Mouse (Mus musculus) fibroblast of lung, adult 2 months (primary cell): ENCODE results near the gene Vpreb2.
"Not testable (repeated sequence)": the region's sequence is repeated elsewhere in the genome, so short reads cannot be mapped to it uniquely, and the experiment has no call there.

ENCODE experiments used
- DNase-seq: peaks from one replicate; pipeline ENCODE4 v3.0.0-alpha.2; 2011; ENCODE audit warnings: low read depth

Vpreb2 gene

GRCm38 (mm10) chr16:17980128-17980527 lies at the start of gene Vpreb2:
Vpreb2 (plus strand) TSS chr16:17980428.
- DNase-seq = no peak

GRCm38 (mm10) chr16:17931906-17932460 lies 48.2 kb upstream of the Vpreb2 start:
- no peak for DNase-seq

GRCm38 (mm10) chr16:17933594-17934444 lies 46.4 kb upstream of the Vpreb2 start:
- DNase-seq = no peak

- DNase-seq = no peak
These were observed 45.8 kb upstream of the Vpreb2 start for GRCm38 (mm10) chr16:17934445-17934910.

GRCm38 (mm10) chr16:17936776-17937175 lies 43.5 kb upstream of the Vpreb2 start:
- DNase-seq = no peak

GRCm38 (mm10) chr16:17938187-17938586 lies 42.0 kb upstream of the Vpreb2 start:
- no peak for DNase-seq

GRCm38 (mm10) chr16:17938821-17939220 lies 41.4 kb upstream of the Vpreb2 start:
- peak; percentile 39 for DNase-seq

GRCm38 (mm10) chr16:17939255-17939751 lies 40.9 kb upstream of the Vpreb2 start:
- peak; percentile 21 for DNase-seq

GRCm38 (mm10) chr16:17943466-17943865 lies 36.8 kb upstream of the Vpreb2 start:
- no peak for DNase-seq

GRCm38 (mm10) chr16:17945081-17945831 lies 35.0 kb upstream of the Vpreb2 start:
- DNase-seq = no peak

GRCm38 (mm10) chr16:17949421-17949877 lies 30.8 kb upstream of the Vpreb2 start:
- peak; percentile 36 for DNase-seq

- DNase-seq = no peak
These were observed 30.2 kb upstream of the Vpreb2 start for GRCm38 (mm10) chr16:17950068-17950467.

- DNase-seq = no peak
These were observed 28.6 kb upstream of the Vpreb2 start for GRCm38 (mm10) chr16:17951618-17952017.

- DNase-seq = not testable (repeated sequence)
These were observed 24.1 kb upstream of the Vpreb2 start for GRCm38 (mm10) chr16:17956052-17956638.

- no peak for DNase-seq
These were observed 18.1 kb upstream of the Vpreb2 start for GRCm38 (mm10) chr16:17962091-17962490.

GRCm38 (mm10) chr16:17971853-17972252 lies 8.4 kb upstream of the Vpreb2 start:
- no peak for DNase-seq

- DNase-seq = not testable (repeated sequence)
These were observed 2.4 kb upstream of the Vpreb2 start for GRCm38 (mm10) chr16:17977840-17978239.

- DNase-seq = no peak
These were observed 3.0 kb downstream of the Vpreb2 start for GRCm38 (mm10) chr16:17983201-17983600.

- DNase-seq = no peak
These were observed 4.0 kb downstream of the Vpreb2 start for GRCm38 (mm10) chr16:17984231-17984630.

- DNase-seq = no peak
These were observed 4.8 kb downstream of the Vpreb2 start for GRCm38 (mm10) chr16:17985078-17985477.

- DNase-seq = peak; percentile 17
These were observed 6.4 kb downstream of the Vpreb2 start for GRCm38 (mm10) chr16:17986456-17987132.
